Mouse (Mus musculus): ENCODE measurements around the gene Fndc3a. TPM values are rescaled to one million over a fixed set of nuclear protein-coding genes. Genes with fewer than 3 reads are reported as not detected.

The Fndc3a gene
- polyA plus RNA-seq, 1 experiment from 2014 or later: 22.1 TPM

GRCm38 (mm10) chr14:72601381-72602305 is 108.2 kb downstream of the Fndc3a start:
- no peaks in the 10 kb centered on the region for H3K9me3 ChIP-seq
- ATAC-seq (ENCODE audit: extremely low read depth, insufficient number of reproducible peaks, low FRiP score, low TSS enrichment): no peak
- H3K9ac ChIP-seq: peak overlapping the region; percentile 79
- H3K4me1 ChIP-seq: peaks cover 19% of the 10 kb centered on the region
- no peaks in the 10 kb centered on the region for H3K27me3 ChIP-seq (replicated peaks)
- H3K4me3 ChIP-seq: peak overlapping the region; percentile 67
- H3K36me3 ChIP-seq: peaks cover 11% of the 10 kb centered on the region
- WGBS: 71% methylated on average over 5 of the region's 5 CpGs
- peak overlapping the region; percentile 80 for H3K4me2 ChIP-seq
- H3K27ac ChIP-seq (replicated peaks): no peak overlapping the region

- Histone ChIP-seq H3K9me3 (no peaks in the 10 kb centered on the region), H3K4me3 (no peak overlapping the region), H3K27me3 (replicated peaks) (no peaks in the 10 kb centered on the region), H3K36me3 (peaks cover 14% of the 10 kb centered on the region), H3K9ac (no peak overlapping the region), H3K4me1 (peaks cover 19% of the 10 kb centered on the region), H3K27ac (replicated peaks) (no peak overlapping the region), H3K4me2 (no peak overlapping the region)
- ATAC-seq (ENCODE audit: extremely low read depth, insufficient number of reproducible peaks, low FRiP score, low TSS enrichment): no peak
- WGBS: 71% methylated on average over 6 of the region's 6 CpGs
Measured at GRCm38 (mm10) chr14:72600375-72600774, 109.4 kb downstream of the Fndc3a start.

GRCm38 (mm10) chr14:72598976-72599740 is 110.6 kb downstream of the Fndc3a start:
- 89% methylated on average over 7 of the region's 7 CpGs for WGBS
- no peak for ATAC-seq (ENCODE audit: extremely low read depth, insufficient number of reproducible peaks, low FRiP score, low TSS enrichment)
- Histone ChIP-seq H3K27me3 (replicated peaks) (no peaks in the 10 kb centered on the region), H3K27ac (replicated peaks) (no peak overlapping the region), H3K4me2 (no peak overlapping the region), H3K4me1 (peaks cover 19% of the 10 kb centered on the region), H3K4me3 (no peak overlapping the region), H3K36me3 (peaks cover 20% of the 10 kb centered on the region), H3K9ac (no peak overlapping the region), H3K9me3 (no peaks in the 10 kb centered on the region)

- 88% methylated on average over 7 of the region's 7 CpGs for WGBS
Measured at GRCm38 (mm10) chr14:72594191-72594590, 115.6 kb downstream of the Fndc3a start.

GRCm38 (mm10) chr14:72589415-72589814 is 120.4 kb downstream of the Fndc3a start:
- H3K27ac ChIP-seq (replicated peaks): no peak overlapping the region
- no peaks in the 10 kb centered on the region for H3K27me3 ChIP-seq (replicated peaks)
- H3K9me3 ChIP-seq: no peaks in the 10 kb centered on the region
- peaks cover 50% of the 10 kb centered on the region for H3K36me3 ChIP-seq
- no peaks in the 10 kb centered on the region for H3K4me1 ChIP-seq
- WGBS: 90% methylated on average over 4 of the region's 4 CpGs
- H3K9ac ChIP-seq: no peak overlapping the region
- H3K4me3 ChIP-seq: no peak overlapping the region
- ATAC-seq (ENCODE audit: extremely low read depth, insufficient number of reproducible peaks, low FRiP score, low TSS enrichment): no peak
- no peak overlapping the region for H3K4me2 ChIP-seq

More at GRCm38 (mm10) chr14:72594191-72594590, 115.6 kb downstream of the Fndc3a start:
- Histone ChIP-seq H3K4me1 (no peaks in the 10 kb centered on the region), H3K9ac (no peak overlapping the region), H3K27ac (replicated peaks) (no peak overlapping the region), H3K4me3 (no peak overlapping the region), H3K27me3 (replicated peaks) (no peaks in the 10 kb centered on the region), H3K9me3 (no peaks in the 10 kb centered on the region), H3K36me3 (peaks cover 37% of the 10 kb centered on the region), H3K4me2 (no peak overlapping the region)
- no peak for ATAC-seq (ENCODE audit: extremely low read depth, insufficient number of reproducible peaks, low FRiP score, low TSS enrichment)

- Histone ChIP-seq H3K27me3 (replicated peaks) (no peaks in the 10 kb centered on the region), H3K4me3 (no peak overlapping the region), H3K27ac (replicated peaks) (no peak overlapping the region), H3K9me3 (no peaks in the 10 kb centered on the region), H3K4me2 (no peak overlapping the region), H3K9ac (no peak overlapping the region), H3K4me1 (no peaks in the 10 kb centered on the region), H3K36me3 (peaks cover 61% of the 10 kb centered on the region)
- 87% methylated on average over 6 of the region's 6 CpGs for WGBS
- no peak for ATAC-seq (ENCODE audit: extremely low read depth, insufficient number of reproducible peaks, low FRiP score, low TSS enrichment)
Measured at GRCm38 (mm10) chr14:72582979-72583378, 126.8 kb downstream of the Fndc3a start.

- no peak overlapping the region for H3K9ac ChIP-seq
- peaks cover 52% of the 10 kb centered on the region for H3K36me3 ChIP-seq
- WGBS: 91% methylated on average over 3 of the region's 3 CpGs
- H3K4me3 ChIP-seq: no peak overlapping the region
- H3K4me2 ChIP-seq: no peak overlapping the region
- H3K9me3 ChIP-seq: no peaks in the 10 kb centered on the region
- no peak overlapping the region for H3K27ac ChIP-seq (replicated peaks)
- ATAC-seq (ENCODE audit: extremely low read depth, insufficient number of reproducible peaks, low FRiP score, low TSS enrichment): no peak
- H3K27me3 ChIP-seq (replicated peaks): no peaks in the 10 kb centered on the region
- no peaks in the 10 kb centered on the region for H3K4me1 ChIP-seq
Measured at GRCm38 (mm10) chr14:72580991-72581390, 128.8 kb downstream of the Fndc3a start.

GRCm38 (mm10) chr14:72576283-72576682 is 133.5 kb downstream of the Fndc3a start:
- WGBS: 83% methylated on average over 3 of the region's 3 CpGs
- Histone ChIP-seq H3K36me3 (peaks cover 53% of the 10 kb centered on the region), H3K4me1 (no peaks in the 10 kb centered on the region), H3K9me3 (no peaks in the 10 kb centered on the region), H3K4me2 (no peak overlapping the region), H3K4me3 (no peak overlapping the region), H3K27me3 (replicated peaks) (no peaks in the 10 kb centered on the region), H3K27ac (replicated peaks) (no peak overlapping the region), H3K9ac (no peak overlapping the region)
- ATAC-seq (ENCODE audit: extremely low read depth, insufficient number of reproducible peaks, low FRiP score, low TSS enrichment): no peak

GRCm38 (mm10) chr14:72563941-72564340 is 145.9 kb downstream of the Fndc3a start:
- no peaks in the 10 kb centered on the region for H3K27me3 ChIP-seq (replicated peaks)
- WGBS: 79% methylated on average over 1 of the region's 1 CpGs
- no peak overlapping the region for H3K4me2 ChIP-seq
- H3K36me3 ChIP-seq: peaks cover 73% of the 10 kb centered on the region
- no peak overlapping the region for H3K4me3 ChIP-seq
- no peaks in the 10 kb centered on the region for H3K4me1 ChIP-seq
- H3K9me3 ChIP-seq: no peaks in the 10 kb centered on the region
- no peak for ATAC-seq (ENCODE audit: extremely low read depth, insufficient number of reproducible peaks, low FRiP score, low TSS enrichment)
- no peak overlapping the region for H3K27ac ChIP-seq (replicated peaks)
- H3K9ac ChIP-seq: no peak overlapping the region

GRCm38 (mm10) chr14:72558795-72559194 is 151.0 kb downstream of the Fndc3a start:
- H3K36me3 ChIP-seq: peaks cover 75% of the 10 kb centered on the region
- 78% methylated on average over 5 of the region's 5 CpGs for WGBS
- H3K27ac ChIP-seq (replicated peaks): no peak overlapping the region
- no peak overlapping the region for H3K4me2 ChIP-seq
- H3K9ac ChIP-seq: no peak overlapping the region
- H3K9me3 ChIP-seq: no peaks in the 10 kb centered on the region
- H3K4me3 ChIP-seq: no peak overlapping the region
- H3K4me1 ChIP-seq: no peaks in the 10 kb centered on the region
- no peaks in the 10 kb centered on the region for H3K27me3 ChIP-seq (replicated peaks)
- no peak for ATAC-seq (ENCODE audit: extremely low read depth, insufficient number of reproducible peaks, low FRiP score, low TSS enrichment)

GRCm38 (mm10) chr14:72555846-72556245 is 154.0 kb downstream of the Fndc3a start:
- H3K9me3 ChIP-seq: no peaks in the 10 kb centered on the region
- H3K9ac ChIP-seq: no peak overlapping the region
- no peak overlapping the region for H3K4me3 ChIP-seq
- H3K27me3 ChIP-seq (replicated peaks): no peaks in the 10 kb centered on the region
- no peaks in the 10 kb centered on the region for H3K4me1 ChIP-seq
- no peak for ATAC-seq (ENCODE audit: extremely low read depth, insufficient number of reproducible peaks, low FRiP score, low TSS enrichment)
- no peak overlapping the region for H3K4me2 ChIP-seq
- WGBS: 68% methylated on average over 1 of the region's 1 CpGs
- H3K36me3 ChIP-seq: peaks cover 84% of the 10 kb centered on the region
- H3K27ac ChIP-seq (replicated peaks): no peak overlapping the region

All from heart, embryonic 13.5 days (tissue).